Mouse (Mus musculus) CH12.LX (cell line): ENCODE results near the gene Rps26. TPM values are rescaled to one million over a fixed set of nuclear protein-coding genes. Genes with fewer than 3 reads are reported as not detected.
"Not testable (repeated sequence)": the region's sequence is repeated elsewhere in the genome, so short reads cannot be mapped to it uniquely, and the experiment has no call there.

Experiments used
- DNase-seq: peaks from one replicate; pipeline ENCODE4 v3.0.0-alpha.2; 2013; ENCODE audit errors: extremely low read depth
- H3K27ac ChIP-seq: 2 replicates; pipeline ENCODE4 v1.5.1; 2012; ENCODE audit warnings: low read depth, mild to moderate bottlenecking, control low read depth, moderate library complexity; ENCODE audit not compliant: insufficient read depth
- H3K27me3 ChIP-seq: replicated peaks from 2 replicates; pipeline ENCODE3; 2012; ENCODE audit warnings: inconsistent platforms
- H3K36me3 ChIP-seq, 2 experiments: replicated peaks in 1 of 2; 2 replicates each; pipeline versions ENCODE3 to v1.6.1; 2012; ENCODE audit warnings: inconsistent platforms in 1 of 2, low read length in 1 of 2, mild to moderate bottlenecking in 1 of 2, mixed read lengths in 1 of 2, moderate library complexity in 1 of 2; ENCODE audit not compliant: control insufficient read depth in 1 of 2, insufficient read depth in 1 of 2
- H3K4me1 ChIP-seq, 2 experiments: 2 replicates each; pipeline ENCODE4 v1.6.1; 2012; ENCODE audit warnings: inconsistent platforms in 1 of 2, moderate library complexity in 1 of 2; ENCODE audit not compliant: insufficient read depth in 2 of 2, control insufficient read depth in 1 of 2
- H3K4me2 ChIP-seq: 2 replicates; pipeline ENCODE4 v1.6.1; 2012; ENCODE audit warnings: low read depth, mild to moderate bottlenecking, control low read depth; ENCODE audit not compliant: poor library complexity, insufficient read depth, severe bottlenecking
- H3K4me3 ChIP-seq, 3 experiments: fragments of 150-350 bp in 1 of 3; sonication (generic) in 1 of 3; replicated peaks in 1 of 3; 2 replicates each; pipeline versions ENCODE3 to v1.5.1; 2011 to 2012; ENCODE audit warnings: low read depth in 2 of 3, low read length in 2 of 3, mild to moderate bottlenecking in 2 of 3, moderate library complexity in 2 of 3, control low read depth in 1 of 3, improper control_type of control experiment in 1 of 3, inconsistent platforms in 1 of 3, mixed read lengths in 1 of 3; ENCODE audit not compliant: poor library complexity in 1 of 3
- H3K79me2 ChIP-seq: replicated peaks from 2 replicates; pipeline ENCODE4 v1.6.1; 2012; ENCODE audit warnings: mild to moderate bottlenecking, moderate library complexity; ENCODE audit not compliant: control insufficient read depth, poor library complexity, insufficient read depth, severe bottlenecking; ENCODE audit errors: extremely low read depth
- H3K9ac ChIP-seq: 2 replicates; pipeline ENCODE4 v1.6.1; 2012; ENCODE audit warnings: low read depth, mild to moderate bottlenecking, control low read depth, moderate library complexity; ENCODE audit not compliant: insufficient read depth
- H3K9me3 ChIP-seq: replicated peaks from 2 replicates; pipeline ENCODE3; 2012; ENCODE audit warnings: low read length, inconsistent platforms, mixed read lengths
- BHLHE40 ChIP-seq: IDR thresholded peaks from 2 replicates; pipeline ENCODE4 v1.6.1; 2011; ENCODE audit warnings: mild to moderate bottlenecking, low read depth, low read length, improper control_type of control experiment
- CTCF ChIP-seq, 2 experiments: IDR thresholded peaks in 1 of 2; conservative IDR thresholded peaks in 1 of 2; 2 replicates each; pipeline ENCODE4 v1.5.1; 2011 to 2012; ENCODE audit warnings: low read depth in 2 of 2, low read length in 2 of 2, improper control_type of control experiment in 1 of 2, inconsistent platforms in 1 of 2, mild to moderate bottlenecking in 1 of 2, moderate library complexity in 1 of 2
- ELF1 ChIP-seq: IDR thresholded peaks from 2 replicates; pipeline ENCODE4 v1.6.1; 2014; ENCODE audit warnings: low read depth, mild to moderate bottlenecking, inconsistent platforms, low read length, improper control_type of control experiment
- EP300 ChIP-seq: IDR thresholded peaks from 2 replicates; pipeline ENCODE4 v1.6.1; 2011; ENCODE audit warnings: low read length, improper control_type of control experiment
- HCFC1 ChIP-seq: IDR thresholded peaks from 2 replicates; pipeline ENCODE4 v1.6.1; 2012; ENCODE audit warnings: low read depth, mild to moderate bottlenecking, inconsistent platforms, low read length, improper control_type of control experiment
- IRF4 ChIP-seq: IDR thresholded peaks from 2 replicates; pipeline ENCODE4 v1.6.1; 2014; ENCODE audit warnings: low read depth, mild to moderate bottlenecking, inconsistent platforms, low read length, improper control_type of control experiment
- MAZ ChIP-seq: IDR thresholded peaks from 2 replicates; pipeline ENCODE4 v1.6.1; 2012; ENCODE audit warnings: low read depth, mild to moderate bottlenecking, inconsistent platforms, low read length, improper control_type of control experiment, moderate library complexity
- MEF2A ChIP-seq: IDR thresholded peaks from 2 replicates; pipeline ENCODE4 v1.6.1; 2014; ENCODE audit warnings: low read depth, mild to moderate bottlenecking, inconsistent platforms, low read length, improper control_type of control experiment, borderline replicate concordance
- MXI1 ChIP-seq: IDR thresholded peaks from 2 replicates; pipeline ENCODE4 v1.6.1; 2011; ENCODE audit warnings: mild to moderate bottlenecking, low read depth, low read length, improper control_type of control experiment
- MYC ChIP-seq: IDR thresholded peaks from 2 replicates; pipeline ENCODE4 v1.6.1; 2011; ENCODE audit warnings: low read depth, mild to moderate bottlenecking, improper control_type of control experiment, low read length
- NELFE ChIP-seq: IDR thresholded peaks from 2 replicates; pipeline ENCODE4 v1.6.1; 2011; ENCODE audit warnings: low read depth, low read length, improper control_type of control experiment
- POLR2A ChIP-seq: IDR thresholded peaks from 2 replicates; pipeline ENCODE4 v1.6.1; 2011; ENCODE audit warnings: low read depth, mild to moderate bottlenecking, improper control_type of control experiment, low read length
- POLR2AphosphoS2 ChIP-seq: IDR thresholded peaks from 2 replicates; pipeline ENCODE4 v1.6.1; 2011; ENCODE audit warnings: low read depth, low read length, improper control_type of control experiment
- RAD21 ChIP-seq: IDR thresholded peaks from 2 replicates; pipeline ENCODE4 v1.6.1; 2011; ENCODE audit warnings: low read depth, mild to moderate bottlenecking, low read length, improper control_type of control experiment, moderate library complexity
- RCOR1 ChIP-seq: conservative IDR thresholded peaks from 2 replicates; pipeline ENCODE4 v1.6.1; 2012; ENCODE audit warnings: low read depth, mild to moderate bottlenecking, inconsistent platforms, low read length, improper control_type of control experiment
- SIN3A ChIP-seq: IDR thresholded peaks from 2 replicates; pipeline ENCODE4 v1.6.1; 2012; ENCODE audit warnings: low read length, improper control_type of control experiment, inconsistent platforms
- SMC3 ChIP-seq: IDR thresholded peaks from 2 replicates; pipeline ENCODE4 v1.6.1; 2011; ENCODE audit warnings: low read depth, low read length, improper control_type of control experiment
- UBTF ChIP-seq: IDR thresholded peaks from 2 replicates; pipeline ENCODE4 v1.6.1; 2012; ENCODE audit warnings: low read depth, mild to moderate bottlenecking, inconsistent platforms, low read length, improper control_type of control experiment, moderate library complexity
- ZC3H11A ChIP-seq: IDR thresholded peaks from 2 replicates; pipeline ENCODE4 v1.6.1; 2012; ENCODE audit warnings: low read depth, mild to moderate bottlenecking, inconsistent platforms, low read length, improper control_type of control experiment
- ZMIZ1 ChIP-seq: IDR thresholded peaks from 2 replicates; pipeline ENCODE4 v1.6.1; 2012; ENCODE audit warnings: low read depth, mild to moderate bottlenecking, inconsistent platforms, low read length, improper control_type of control experiment
- ZNF384 ChIP-seq: IDR thresholded peaks from 2 replicates; pipeline ENCODE4 v1.6.1; 2012; ENCODE audit warnings: low read depth, low read length, improper control_type of control experiment, inconsistent platforms
- dilution Hi-C: fragments of 300-500 bp; cut with MboI; formaldehyde crosslinking; loops from 2 replicates; pipeline ENCODE4 v1.14.3; 2020; ENCODE audit warnings: low sequenced_read_pairs; ENCODE audit not compliant: extremely low pct_unique_long_range_greater_than_20kb, extremely low pct_ligation_motif_present
- in situ Hi-C: fragments of 300-500 bp; cut with MboI; formaldehyde crosslinking; loops from 3 replicates; pipeline ENCODE4 v1.14.3; 2019; ENCODE audit warnings: low sequenced_read_pairs, low pct_ligation_motif_present, low pct_unique_long_range_greater_than_20kb, mixed read lengths
- polyA plus RNA-seq: library from polyadenylated mRNA; unstranded; fragments of >175 nt; gene quantifications from 2 replicates; pipeline ENCODE4 v1.2.1, GENCODE M21; 2012; ENCODE audit warnings: low read depth; ENCODE audit not compliant: insufficient read length
- total RNA-seq, 2 experiments: library from RNA; depleted of rRNA; stranded (reverse); fragments of 300-350 nt in 1 of 2; fragments of >200 nt in 1 of 2; gene quantifications; 2 replicates each; pipeline ENCODE4 v1.2.3; 2012 to 2014

The Rps26 gene
- total and polyA plus RNA-seq, 3 experiments = 1,906 to 2,987 (median 2,220) TPM

GRCm38 (mm10) chr10:128625287-128625894, 1.2 kb downstream of the Rps26 start (continued):
- TF ChIP-seq RAD21 (no peak), MXI1 (no peak; the same call in 1 of the 2 replicates), POLR2AphosphoS2 (no peak; the same call in 1 of the 2 replicates), MAZ (0 out of 2 replicates have a peak, but pooled peaks have one; percentile 23), MYC (peak; percentile 24; the same call in 1 of the 2 replicates), BHLHE40 (no peak), ZC3H11A (no peak), HCFC1 (0 out of 2 replicates have a peak, but pooled peaks have one; percentile 17), ELF1 (no peak), SMC3 (no peak), IRF4 (no peak), CTCF (conservative IDR thresholded peaks at IDR 0.05 in 1 of 2, IDR thresholded peaks at IDR 0.05 in 1 of 2; ENCODE audit: low read depth in 2 of 2, low read length in 2 of 2) (no peak), ZMIZ1 (no peak; the same call in 1 of the 2 replicates), UBTF (no peak), MEF2A (no peak)

- H3K9ac ChIP-seq, H3K4me2 ChIP-seq, H3K27ac ChIP-seq, in situ Hi-C loops, H3K4me3 ChIP-seq, DNase-seq, H3K9me3 ChIP-seq, H3K27me3 ChIP-seq, dilution Hi-C loops: not testable (repeated sequence)
- H3K36me3 ChIP-seq = peaks cover 28 to 31% of the 10 kb centered on the region in 2 experiments
- peak; percentile 71; the same call in 1 of the 2 replicates for TF ChIP-seq POLR2AphosphoS2
- peak; percentile 28; the same call in 1 of the 2 replicates for TF ChIP-seq POLR2A
- peaks cover 24% of the 10 kb centered on the region for H3K79me2 ChIP-seq
- H3K4me1 ChIP-seq = peaks cover 9 to 40% of the 10 kb centered on the region in 2 experiments
These were observed 3.4 kb downstream of the Rps26 start for GRCm38 (mm10) chr10:128623106-128623613.

GRCm38 (mm10) chr10:128622702-128623101, 3.8 kb downstream of the Rps26 start:
- in situ Hi-C loops (no loop called here), dilution Hi-C loops (no loop called here)
- Histone ChIP-seq H3K9ac (no peak overlapping the region), H3K4me1 (peaks cover 8 to 41% of the 10 kb centered on the region in 2 experiments), H3K4me3 (no peak overlapping the region), H3K27me3 (no peaks in the 10 kb centered on the region), H3K36me3 (peaks cover 28 to 31% of the 10 kb centered on the region in 2 experiments), H3K79me2 (peaks cover 24% of the 10 kb centered on the region), H3K27ac (no peak overlapping the region), H3K4me2 (no peak overlapping the region), H3K9me3 (no peaks in the 10 kb centered on the region)
- TF ChIP-seq ZMIZ1 = no peak; the same call in none of the 2 replicates
- TF ChIP-seq SIN3A = no peak
- TF ChIP-seq MXI1 = no peak
- no peak for TF ChIP-seq EP300
- TF ChIP-seq ZNF384 = peak; percentile 20; the same call in 1 of the 2 replicates
- TF ChIP-seq ZC3H11A = no peak
- TF ChIP-seq NELFE = no peak
- TF ChIP-seq POLR2AphosphoS2 = peak; percentile 44; the same call in 1 of the 2 replicates
- TF ChIP-seq RCOR1 = no peak
- no peak for TF ChIP-seq BHLHE40
- DNase-seq = no peak
